Mouse (Mus musculus): ENCODE measurements around the gene Ndufa11.

Ndufa11 gene

GRCm38 (mm10) chr17:56717363-56718058, at the start of gene Ndufa11, which contains the start of gene Vmac:
TSS of gene Ndufa11 (plus strand) at chr17:56717767.
TSS of gene Vmac (minus strand) at chr17:56718022.
- DNase-seq = peak; percentile 98

GRCm38 (mm10) chr17:56668384-56669144, 49.0 kb upstream of the Ndufa11 start:
- peak; percentile 98 for DNase-seq

DNA sequence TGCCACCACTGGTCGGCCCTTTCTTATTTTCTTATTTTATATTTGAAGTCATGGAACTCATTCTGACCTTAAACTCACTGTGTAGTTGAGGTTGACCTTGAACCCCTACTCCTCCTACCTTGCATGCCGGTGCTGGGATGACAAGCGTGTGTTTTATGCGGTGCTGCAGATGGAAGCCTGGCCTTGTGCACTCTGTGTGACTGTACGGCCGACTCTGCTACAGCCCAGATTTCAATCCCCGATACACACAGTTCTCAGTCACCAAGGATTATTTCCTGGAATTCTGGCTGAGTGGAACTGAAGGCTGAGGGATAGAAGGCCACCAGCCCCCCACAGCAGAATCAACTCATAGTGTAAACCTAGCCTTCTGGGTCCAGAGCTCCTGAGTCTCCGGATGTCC, 47.8 kb upstream of the Ndufa11 start:
- no peak for DNase-seq

DNA sequence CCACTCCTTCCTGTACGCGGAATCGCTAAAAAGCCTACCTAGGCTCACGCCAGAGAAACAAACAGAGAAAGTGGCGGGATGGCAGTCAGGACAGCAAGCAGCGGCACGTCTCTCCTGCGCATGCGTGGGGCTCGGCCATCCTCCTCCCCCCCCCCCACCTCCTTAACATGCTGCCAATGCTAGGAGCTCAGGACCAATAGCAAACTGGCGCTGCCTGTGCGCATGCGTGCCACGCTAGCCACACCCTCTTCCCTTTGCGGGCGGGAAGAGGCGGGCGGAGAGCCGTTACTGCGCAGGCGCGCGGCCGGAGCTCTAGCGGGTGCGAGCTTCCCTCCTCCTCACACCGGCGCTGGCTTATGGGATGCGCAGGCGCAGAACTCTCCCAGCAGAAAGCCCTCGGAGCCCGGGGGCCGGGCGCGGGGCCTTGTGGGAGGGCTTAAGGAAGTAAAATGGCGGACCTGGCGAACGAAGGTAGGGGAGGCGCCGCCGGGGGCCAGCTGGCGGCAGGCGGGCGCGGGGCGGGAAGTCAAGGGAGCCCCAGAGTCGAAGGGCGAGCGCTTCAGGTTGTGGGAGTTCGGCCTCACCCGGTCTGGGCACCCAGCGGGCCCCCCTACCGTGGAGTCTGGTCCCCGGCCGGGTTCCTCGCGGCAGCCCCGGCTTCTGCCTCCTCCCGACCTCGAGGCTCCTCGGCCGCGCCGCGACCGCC, 44.5 kb upstream of the Ndufa11 start, which contains the start of gene Ranbp3:
Gene Ranbp3, plus strand, starts transcription at position 354 of the 706 bp plus-strand sequence.
- peak; percentile 99 for DNase-seq

- DNase-seq = peak; percentile 34
These were observed 43.7 kb upstream of the Ndufa11 start for GRCm38 (mm10) chr17:56673647-56674416.

DNA sequence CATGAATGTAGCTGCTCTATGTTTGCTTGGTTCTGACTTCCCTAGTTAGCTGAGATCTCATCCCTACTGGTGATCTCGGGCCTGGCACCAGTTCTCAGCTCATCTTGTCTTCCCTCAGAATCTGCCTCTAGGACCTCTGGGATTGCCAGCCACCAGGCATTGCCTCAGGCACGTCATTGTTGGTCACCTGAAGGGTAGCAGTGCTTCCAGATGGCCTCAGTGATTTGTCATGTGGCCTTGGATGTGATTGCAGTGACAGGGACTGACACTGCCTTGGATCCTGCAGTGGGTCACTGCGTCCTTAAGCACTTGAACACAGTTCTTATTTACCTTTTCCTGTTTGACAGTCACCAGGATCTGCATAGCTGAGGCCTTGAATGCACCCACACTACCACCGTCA, 35.8 kb upstream of the Ndufa11 start:
- no peak for DNase-seq

GRCm38 (mm10) chr17:56682880-56683279, 34.7 kb upstream of the Ndufa11 start:
- DNase-seq = no peak

DNA sequence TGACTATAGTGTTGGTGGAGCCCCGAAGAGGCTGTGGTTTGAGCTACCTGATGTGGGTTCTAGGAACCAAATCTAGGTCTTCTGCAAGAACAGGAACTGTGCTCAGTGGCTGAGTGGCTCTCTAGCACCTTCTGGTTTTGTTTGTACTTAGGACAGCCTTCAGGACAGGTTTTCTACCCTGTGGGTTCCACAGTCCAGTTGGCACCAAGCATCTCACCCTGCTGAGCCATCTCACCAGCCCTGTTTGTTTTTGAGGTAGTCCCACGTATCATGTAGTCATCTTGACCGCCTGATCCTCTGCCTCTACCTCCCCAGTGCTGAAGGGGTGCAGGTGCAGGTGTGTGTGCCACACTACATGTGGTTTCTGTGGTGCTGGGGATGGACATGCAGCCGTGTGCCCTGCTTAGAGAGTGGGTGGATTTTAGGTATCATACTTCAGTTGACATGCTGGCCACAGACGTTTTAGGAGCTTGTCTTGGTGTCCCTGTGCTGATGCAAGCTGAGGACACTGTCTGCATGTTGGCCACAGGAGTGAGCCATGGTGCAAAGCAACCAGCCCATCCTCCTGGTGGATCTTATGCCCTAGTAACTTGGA, 33.9 kb upstream of the Ndufa11 start:
- DNase-seq = no peak

DNA sequence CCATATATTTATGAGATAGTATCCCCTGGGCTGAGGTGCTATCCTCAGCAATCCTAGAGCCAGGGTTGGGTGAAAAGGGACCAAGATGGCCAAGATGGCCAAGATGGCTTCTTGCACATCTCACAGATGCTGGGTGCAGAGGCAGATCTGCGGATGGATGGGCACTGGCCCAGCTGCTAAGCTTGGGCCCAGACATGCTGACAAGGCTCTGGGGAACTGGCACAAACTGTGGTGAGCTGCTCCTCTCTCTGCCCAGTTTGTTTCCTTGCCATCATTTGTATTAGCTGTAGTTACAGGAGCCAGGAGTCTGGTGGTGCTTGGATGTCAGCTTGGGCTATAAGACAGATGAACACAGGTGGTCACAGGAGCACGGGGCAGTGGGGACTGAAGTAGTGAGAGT, 32.9 kb upstream of the Ndufa11 start:
- DNase-seq = no peak

DNA sequence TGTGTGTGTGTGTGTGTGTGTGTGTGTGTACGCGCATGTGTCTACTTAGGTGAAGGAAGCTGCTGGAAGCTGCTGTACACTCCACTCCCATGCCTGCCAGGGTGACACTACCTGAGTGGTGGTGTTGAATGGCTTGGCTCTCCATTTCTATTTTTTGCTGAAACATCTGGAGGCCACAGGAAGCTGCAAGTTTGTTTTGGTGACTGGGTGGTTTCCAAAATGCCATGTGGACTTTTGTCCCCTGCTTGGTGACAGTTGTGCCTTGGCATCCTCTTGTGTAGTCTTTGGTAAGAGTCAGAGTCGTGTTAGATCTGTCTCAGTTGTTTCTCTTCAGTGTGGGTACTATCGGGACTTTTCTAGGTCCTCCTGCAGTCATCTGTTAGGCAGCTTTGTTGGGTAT, 30.8 kb upstream of the Ndufa11 start:
- DNase-seq = no peak

GRCm38 (mm10) chr17:56688045-56688444, 29.5 kb upstream of the Ndufa11 start:
- no peak for DNase-seq

DNA sequence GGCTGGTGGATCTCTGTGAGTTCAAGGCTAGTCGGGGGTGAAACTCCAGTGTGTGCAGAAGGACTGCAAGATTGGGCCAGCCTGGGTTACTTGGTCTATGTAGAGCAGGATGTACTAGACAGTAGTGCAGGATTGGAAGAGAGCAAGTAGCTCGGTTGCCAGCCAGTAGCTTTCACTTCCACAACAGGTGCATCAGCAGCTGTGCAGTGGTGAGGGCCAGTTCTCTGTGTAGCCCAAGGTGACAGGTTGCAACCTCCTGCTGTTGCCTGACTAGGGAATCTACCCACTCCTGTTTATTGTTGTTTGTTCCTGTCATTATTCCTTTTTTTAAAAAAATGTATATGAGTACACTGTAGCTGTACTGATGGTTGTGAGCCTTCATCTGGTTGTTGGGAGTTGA, 28.9 kb upstream of the Ndufa11 start:
- no peak for DNase-seq

GRCm38 (mm10) chr17:56693395-56693794, 24.2 kb upstream of the Ndufa11 start:
- DNase-seq = no peak

GRCm38 (mm10) chr17:56693851-56694310, 23.7 kb upstream of the Ndufa11 start:
- peak; percentile 49 for DNase-seq

DNA sequence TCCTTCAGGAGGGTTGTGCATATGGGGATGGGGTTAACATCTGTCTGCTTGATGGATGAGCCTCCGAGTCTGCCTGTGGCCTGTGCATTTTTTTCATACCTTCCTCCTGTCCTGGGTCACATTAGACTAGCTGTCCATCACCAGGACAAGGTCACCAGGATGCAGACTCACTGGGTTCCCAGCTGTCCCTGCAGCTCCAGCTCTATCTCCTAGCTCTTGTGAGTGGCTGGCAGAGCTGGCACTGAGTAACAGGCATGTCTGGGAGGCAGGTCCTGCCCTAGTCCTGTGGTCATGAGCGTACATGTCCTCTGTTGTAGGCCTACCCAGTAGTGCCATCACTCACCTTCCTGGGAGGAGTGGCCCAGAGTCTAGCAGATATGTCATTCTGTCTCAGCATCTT, 17.1 kb upstream of the Ndufa11 start:
- no peak for DNase-seq

GRCm38 (mm10) chr17:56703038-56703437, 14.5 kb upstream of the Ndufa11 start:
- no peak for DNase-seq

DNA sequence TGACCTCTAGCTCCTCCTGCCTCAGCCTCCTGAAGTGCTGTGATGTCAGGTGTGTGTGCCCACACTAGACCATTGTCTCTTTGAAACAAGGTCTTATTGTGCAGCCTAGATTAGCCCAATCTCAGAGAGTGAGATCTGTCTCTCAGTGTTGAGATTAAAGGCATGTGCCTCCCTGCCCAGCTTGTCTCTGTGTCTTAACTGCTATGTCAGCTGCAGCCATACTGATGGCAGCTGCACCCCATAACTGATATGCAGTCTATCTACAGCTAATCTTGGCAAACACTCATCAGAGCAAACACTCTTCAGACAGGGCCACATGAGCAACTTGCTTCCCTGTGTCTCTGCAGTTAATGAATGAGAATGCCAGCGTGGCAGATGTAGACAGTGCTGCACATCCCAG, 11.1 kb upstream of the Ndufa11 start:
- DNase-seq = no peak

DNA sequence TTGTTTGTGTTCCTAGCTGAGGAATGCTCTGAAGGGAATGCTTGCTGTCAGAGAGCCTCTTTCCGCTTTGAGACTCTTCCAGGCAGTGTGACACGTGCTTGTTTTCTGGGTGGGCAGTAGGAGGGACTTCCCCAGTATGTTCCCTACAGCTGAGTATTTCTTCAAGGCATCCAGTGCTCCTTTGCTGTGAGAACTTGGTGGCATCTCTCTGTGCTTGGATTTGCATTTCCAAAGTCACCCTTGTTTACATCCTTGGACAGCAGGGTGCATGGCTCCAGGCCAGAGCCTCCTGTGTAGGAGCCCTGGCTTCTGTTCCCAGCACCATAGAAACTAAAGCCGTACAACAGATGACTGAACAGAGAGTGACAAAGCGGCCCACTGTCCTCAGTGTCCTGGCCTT, 8.9 kb upstream of the Ndufa11 start:
- DNase-seq = no peak

DNA sequence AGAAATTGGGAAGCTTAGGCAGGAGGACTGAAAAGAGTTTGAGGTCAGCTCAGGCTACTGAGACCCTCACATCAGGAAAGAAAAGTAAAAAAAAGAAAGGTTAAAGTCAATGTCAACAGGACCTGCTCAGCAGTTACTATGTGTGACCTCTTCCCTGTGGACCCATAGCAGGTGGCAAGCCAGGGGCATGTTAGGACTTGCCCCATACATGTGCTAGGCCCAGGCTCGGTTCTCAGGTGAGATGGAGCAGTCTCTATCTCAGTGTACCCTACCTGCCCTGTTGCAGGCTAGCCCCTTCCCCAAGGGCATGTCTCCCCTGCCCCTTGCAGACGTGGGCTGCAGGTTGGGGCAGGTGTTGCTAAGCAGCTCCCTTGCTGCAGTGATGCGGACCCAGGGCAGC, 7.9 kb upstream of the Ndufa11 start:
- DNase-seq = no peak

DNA sequence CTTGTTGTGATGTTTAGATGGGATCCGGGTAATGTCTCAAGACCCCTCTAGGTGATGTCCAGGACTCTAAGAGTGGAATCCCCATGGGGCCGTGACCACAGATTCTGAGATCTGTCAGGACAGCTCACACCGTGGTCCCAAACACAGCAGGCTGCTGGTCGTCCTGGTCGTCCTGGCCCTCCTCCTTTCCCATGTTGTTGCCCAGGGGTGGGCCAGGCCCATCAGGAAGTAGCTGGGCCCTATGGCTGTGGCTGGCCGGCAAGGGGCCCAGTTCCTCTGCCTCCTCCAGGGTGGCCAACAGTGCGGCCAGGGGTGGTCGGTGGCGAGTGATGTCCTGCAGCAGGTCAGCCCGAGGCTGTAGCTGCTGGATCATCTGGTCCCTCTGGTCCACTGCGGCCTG, 2.2 kb upstream of the Ndufa11 start:
- DNase-seq = no peak

- no peak for DNase-seq
These were observed 1.5 kb upstream of the Ndufa11 start for GRCm38 (mm10) chr17:56715914-56716654.

Data from right cerebral cortex, postnatal 4 days (tissue).